Mouse (Mus musculus): ENCODE data around the gene Pgf. TPM values are rescaled to one million over a fixed set of nuclear protein-coding genes. Genes with fewer than 3 reads are reported as not detected.

Pgf gene
- total RNA-seq, 2 experiments from 2014 or later: not detected

DNA sequence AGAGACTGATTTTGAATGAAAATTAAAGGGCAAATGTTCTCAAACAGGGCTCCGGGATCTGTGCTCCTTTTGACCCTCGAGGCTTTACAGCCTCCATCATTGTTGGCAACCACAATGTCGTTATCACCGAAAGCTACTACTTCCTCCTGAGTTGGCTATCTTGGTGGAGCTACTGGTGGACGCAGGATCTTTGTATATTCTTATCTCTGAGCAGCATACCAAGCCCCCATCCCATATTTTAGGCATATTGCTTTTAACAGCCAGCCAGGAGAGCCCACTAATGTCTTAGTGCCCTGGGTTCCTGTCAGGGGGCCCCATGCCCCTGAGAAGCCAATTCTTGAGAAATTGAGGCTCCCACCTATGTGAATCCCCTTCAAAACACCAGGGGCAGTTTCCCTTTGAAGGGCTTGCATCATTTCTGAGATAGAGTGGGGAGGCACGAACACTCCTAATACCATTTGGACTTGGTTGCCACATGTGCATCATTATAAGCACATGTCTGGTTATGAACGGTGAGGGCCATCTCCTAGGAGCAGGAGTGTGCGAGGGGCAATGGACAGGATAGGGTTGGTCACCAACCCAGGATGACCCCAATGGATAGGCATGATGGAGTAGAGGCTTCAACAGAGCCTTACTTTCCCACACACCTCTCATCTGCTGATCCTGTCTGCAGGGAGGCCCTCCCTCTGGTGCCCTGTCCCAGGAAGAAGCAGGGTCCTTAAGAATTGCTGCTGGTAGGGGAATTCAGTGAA is 43.4 kb downstream of the Pgf start:
- ATAC-seq (replicated peaks; ENCODE audit: low FRiP score, poor library complexity, severe bottlenecking): no peak

DNA sequence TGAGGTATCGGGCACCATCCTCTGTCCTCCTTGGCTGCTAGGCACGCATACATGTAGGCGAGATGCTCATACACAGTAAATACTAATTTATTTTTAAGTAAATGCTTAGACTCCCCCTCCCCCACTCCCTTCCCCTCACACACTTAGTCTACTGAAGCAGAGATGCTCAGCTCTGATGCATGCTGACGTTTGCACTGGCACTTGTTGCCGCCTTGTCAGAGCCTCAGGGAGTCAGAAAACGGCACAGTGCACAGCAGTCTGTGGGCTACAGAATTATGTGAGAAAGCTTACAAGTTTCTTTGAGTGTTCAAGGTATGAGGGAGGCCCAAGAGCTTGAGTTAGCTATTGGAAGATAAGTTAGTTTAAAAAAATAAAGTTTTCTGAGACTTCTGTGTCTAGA is 46.2 kb downstream of the Pgf start:
- ATAC-seq (replicated peaks; ENCODE audit: low FRiP score, poor library complexity, severe bottlenecking): no peak

DNA sequence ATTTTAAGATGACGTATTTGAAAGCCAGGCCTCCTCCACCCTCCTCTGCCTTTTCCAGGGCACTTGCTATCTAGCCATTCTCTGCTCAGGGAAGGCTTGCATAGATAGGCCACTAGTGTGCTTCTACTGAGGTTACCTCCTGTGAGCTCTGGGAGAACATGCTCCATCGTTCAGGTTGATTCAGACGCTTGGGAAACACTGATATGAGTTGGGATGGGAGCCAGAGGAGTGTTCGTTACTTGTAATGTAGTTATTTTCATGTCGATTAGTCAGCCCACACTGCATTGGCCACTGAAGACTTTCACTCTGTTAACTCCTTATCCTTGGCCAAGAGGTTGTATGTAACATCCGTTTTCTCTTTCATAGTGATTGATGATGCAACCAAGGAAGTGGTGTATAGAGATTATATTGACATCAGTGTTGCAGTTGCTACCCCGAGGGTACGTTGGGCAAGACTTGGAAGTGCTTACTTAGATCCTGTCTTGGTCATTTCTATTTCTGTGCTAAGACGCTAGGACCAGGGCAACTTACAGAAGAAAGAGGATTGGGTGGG is 48.1 kb downstream of the Pgf start:
- no peak for ATAC-seq (replicated peaks; ENCODE audit: low FRiP score, poor library complexity, severe bottlenecking)

DNA sequence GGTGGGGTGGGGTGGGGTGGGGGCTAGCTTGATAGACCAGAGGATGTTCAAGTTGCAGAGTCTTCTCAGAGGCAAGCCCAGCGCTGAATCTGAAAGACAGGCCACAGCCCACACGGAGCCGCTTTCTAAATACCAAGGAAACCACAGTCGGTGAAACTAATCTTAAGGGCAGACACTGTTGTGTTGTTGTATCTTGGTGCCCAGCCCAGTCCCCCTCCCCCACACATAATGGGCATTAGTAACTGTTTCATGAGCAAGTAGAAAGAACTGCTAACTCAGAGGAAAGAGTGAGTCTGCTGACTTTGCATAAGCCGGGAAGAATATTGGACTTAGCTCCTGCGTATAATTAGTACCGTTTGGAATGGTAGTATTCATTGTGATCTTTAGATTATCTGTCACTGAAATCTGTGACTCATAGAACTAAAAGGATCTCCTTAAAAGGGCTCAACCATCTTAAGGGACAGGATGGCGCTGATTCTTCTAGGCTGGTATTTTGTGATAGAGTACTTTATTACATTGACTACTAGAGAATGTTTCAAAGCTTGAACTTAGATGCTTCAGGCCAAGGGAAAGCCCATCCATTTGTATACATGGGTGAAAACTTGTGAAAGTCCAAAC is 50.5 kb downstream of the Pgf start:
- no peak for ATAC-seq (replicated peaks; ENCODE audit: low FRiP score, poor library complexity, severe bottlenecking)

DNA sequence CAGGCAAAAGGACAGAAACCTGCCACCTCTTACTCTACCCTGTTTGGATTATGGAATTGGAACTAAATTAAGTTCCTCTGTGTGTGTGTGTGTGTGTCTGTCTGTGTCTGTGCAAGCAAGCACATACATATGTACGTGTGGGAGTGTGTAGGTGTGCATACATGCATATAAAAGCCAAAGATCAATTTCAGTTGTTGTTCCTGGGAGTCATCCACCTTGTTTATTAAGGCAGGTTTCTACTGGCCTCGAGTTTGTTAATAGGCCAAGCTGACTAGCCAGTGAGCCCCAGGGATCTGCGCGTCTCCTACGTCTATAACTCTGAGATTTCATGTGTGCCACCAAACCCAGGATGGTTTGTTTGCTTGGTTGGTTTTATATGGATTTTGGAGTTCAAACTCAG is 52.8 kb downstream of the Pgf start:
- no peak for ATAC-seq (replicated peaks; ENCODE audit: low FRiP score, poor library complexity, severe bottlenecking)

DNA sequence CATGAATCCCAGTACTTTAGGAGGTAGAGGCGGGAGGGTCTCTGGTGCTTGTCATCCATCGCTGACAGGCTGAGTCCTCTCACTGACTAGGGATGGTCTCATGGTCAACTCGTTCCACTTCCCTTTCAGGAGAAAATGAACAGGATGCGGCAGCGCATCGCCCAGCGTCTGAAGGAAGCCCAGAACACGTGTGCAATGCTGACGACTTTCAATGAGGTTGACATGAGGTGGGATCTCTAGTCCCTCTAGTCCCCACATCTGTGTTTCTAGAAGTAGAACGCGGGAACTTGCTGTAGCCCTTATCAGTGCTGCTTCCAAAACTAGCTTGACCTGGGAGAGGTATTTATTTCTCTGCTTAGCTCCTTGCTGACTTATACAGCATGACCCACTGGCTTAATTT is 53.9 kb downstream of the Pgf start:
- ATAC-seq (replicated peaks; ENCODE audit: low FRiP score, poor library complexity, severe bottlenecking): no peak

DNA sequence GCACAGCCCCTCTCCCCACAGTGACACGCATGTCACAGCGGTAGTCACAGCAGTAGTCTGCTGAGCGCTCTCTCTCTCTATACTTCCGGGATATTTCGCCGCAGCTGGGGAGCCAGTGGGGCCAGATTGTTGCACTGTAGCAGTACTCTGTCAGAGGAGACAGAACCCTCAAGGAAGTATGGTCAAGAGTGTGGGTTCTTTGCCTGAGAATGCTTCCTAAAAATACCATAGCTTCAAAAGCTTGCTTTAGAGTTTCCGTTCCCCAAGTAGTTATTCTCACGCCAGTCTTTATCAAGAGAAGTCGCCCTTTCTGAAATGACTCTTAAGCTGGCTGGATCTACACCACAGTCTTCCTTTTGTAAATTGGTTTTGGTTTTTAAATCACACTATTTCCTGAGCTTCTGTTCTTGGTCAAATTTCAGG is 54.5 kb downstream of the Pgf start:
- ATAC-seq (replicated peaks; ENCODE audit: low FRiP score, poor library complexity, severe bottlenecking): no peak

DNA sequence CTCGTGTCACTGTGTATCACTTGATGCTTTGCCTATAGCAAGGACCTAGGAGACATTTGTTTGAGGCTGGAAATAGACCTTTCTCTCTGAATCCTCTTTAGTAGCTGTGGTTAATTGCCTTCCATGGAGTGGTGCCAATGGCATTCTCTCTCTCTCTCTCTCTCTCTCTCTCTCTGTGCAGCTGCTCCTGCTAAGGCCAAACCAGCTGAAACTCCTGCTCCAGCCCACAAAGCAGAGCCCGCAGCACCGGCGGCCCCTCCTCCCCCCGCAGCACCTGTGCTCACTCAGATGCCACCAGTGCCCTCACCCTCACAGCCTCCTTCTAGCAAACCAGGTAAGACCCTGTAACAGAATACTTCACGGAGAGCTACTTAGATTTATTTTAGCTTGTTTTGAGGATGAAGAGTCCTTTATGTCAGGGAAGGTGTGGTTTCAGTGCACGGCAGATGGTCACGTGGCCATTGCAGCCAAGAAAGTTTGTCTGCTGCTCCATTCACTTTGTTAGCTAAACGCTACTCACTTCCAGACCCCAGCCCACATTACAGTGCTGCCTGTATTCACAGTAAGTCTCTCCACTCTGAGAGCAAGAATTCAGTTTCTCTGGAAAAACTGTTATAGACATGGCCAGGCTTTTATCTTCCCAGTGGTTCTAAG is 55.7 kb downstream of the Pgf start:
- ATAC-seq (replicated peaks; ENCODE audit: low FRiP score, poor library complexity, severe bottlenecking): no peak

Other genes with a start within 250 kb of the Pgf start
- 34.8 and 45.6 TPM in 2 replicates for gene Fcf1, start 206.9 kb downstream of the Pgf start, total RNA-seq (2015; ENCODE audit: low replicate concordance)
- 26.7 and 61.2 TPM in 2 replicates for gene Fcf1, start 206.9 kb downstream of the Pgf start, total RNA-seq (2017; ENCODE audit: low replicate concordance)
- gene Arel1, start 206.9 kb downstream of the Pgf start, total RNA-seq (2015; ENCODE audit: low replicate concordance): 126 and 147 TPM in 2 replicates
- 216 and 219 TPM in 2 replicates for gene Arel1, start 206.9 kb downstream of the Pgf start, total RNA-seq (2017; ENCODE audit: low replicate concordance)
- 25.1 and 28.4 TPM in 2 replicates for gene Ylpm1, start 181.5 kb downstream of the Pgf start, total RNA-seq (2015; ENCODE audit: low replicate concordance)
- 17.2 and 46.0 TPM in 2 replicates for gene Ylpm1, start 181.5 kb downstream of the Pgf start, total RNA-seq (2017; ENCODE audit: low replicate concordance)
- not detected in 2 replicates for gene Prox2, start 67.0 kb downstream of the Pgf start, total RNA-seq (2015; ENCODE audit: low replicate concordance)
- gene Prox2, start 67.0 kb downstream of the Pgf start, total RNA-seq (2017; ENCODE audit: low replicate concordance): 1.3 and 3.1 TPM in 2 replicates
- 21.1 and 53.9 TPM in 2 replicates for gene Dlst, start 67.0 kb downstream of the Pgf start, total RNA-seq (2015; ENCODE audit: low replicate concordance)
- gene Dlst, start 67.0 kb downstream of the Pgf start, total RNA-seq (2017; ENCODE audit: low replicate concordance): 122 and 210 TPM in 2 replicates
- not detected in 2 replicates for gene Rps6kl1, start 26.5 kb downstream of the Pgf start, total RNA-seq (2015; ENCODE audit: low replicate concordance)
- not detected in 2 replicates for gene Rps6kl1, start 26.5 kb downstream of the Pgf start, total RNA-seq (2017; ENCODE audit: low replicate concordance)
- 12.1 and 12.5 TPM in 2 replicates for gene Eif2b2, start 41.7 kb upstream of the Pgf start, total RNA-seq (2015; ENCODE audit: low replicate concordance)
- gene Eif2b2, start 41.7 kb upstream of the Pgf start, total RNA-seq (2017; ENCODE audit: low replicate concordance): 9.5 and 14.4 TPM in 2 replicates
- 0.19 and 1.0 TPM in 2 replicates for gene Mlh3, start 92.8 kb upstream of the Pgf start, total RNA-seq (2015; ENCODE audit: low replicate concordance)
- 2.2 and 2.6 TPM in 2 replicates for gene Mlh3, start 92.8 kb upstream of the Pgf start, total RNA-seq (2017; ENCODE audit: low replicate concordance)
- gene Acyp1, start 110.6 kb upstream of the Pgf start, total RNA-seq (2015; ENCODE audit: low replicate concordance): 7.9 and 26.1 TPM in 2 replicates
- 13.6 and 21.0 TPM in 2 replicates for gene Acyp1, start 110.6 kb upstream of the Pgf start, total RNA-seq (2017; ENCODE audit: low replicate concordance)
- gene Zc2hc1c, start 110.8 kb upstream of the Pgf start, total RNA-seq (2015; ENCODE audit: low replicate concordance): 0.42 TPM in 1 of 2 replicates, not detected in the other
- 0.17 TPM in 1 of 2 replicates, not detected in the other for gene Zc2hc1c, start 110.8 kb upstream of the Pgf start, total RNA-seq (2017; ENCODE audit: low replicate concordance)
- 5.8 and 11.5 TPM in 2 replicates for gene Nek9, start 161.6 kb upstream of the Pgf start, total RNA-seq (2015; ENCODE audit: low replicate concordance)
- gene Nek9, start 161.6 kb upstream of the Pgf start, total RNA-seq (2017; ENCODE audit: low replicate concordance): 5.9 and 10.5 TPM in 2 replicates
- gene Tmed10, start 197.1 kb upstream of the Pgf start, total RNA-seq (2015; ENCODE audit: low replicate concordance): 79.6 and 96.5 TPM in 2 replicates
- gene Tmed10, start 197.1 kb upstream of the Pgf start, total RNA-seq (2017; ENCODE audit: low replicate concordance): 29.9 and 45.4 TPM in 2 replicates